Mouse (Mus musculus): ENCODE measurements around the gene Dpy19l3.

Dpy19l3 gene

DNA sequence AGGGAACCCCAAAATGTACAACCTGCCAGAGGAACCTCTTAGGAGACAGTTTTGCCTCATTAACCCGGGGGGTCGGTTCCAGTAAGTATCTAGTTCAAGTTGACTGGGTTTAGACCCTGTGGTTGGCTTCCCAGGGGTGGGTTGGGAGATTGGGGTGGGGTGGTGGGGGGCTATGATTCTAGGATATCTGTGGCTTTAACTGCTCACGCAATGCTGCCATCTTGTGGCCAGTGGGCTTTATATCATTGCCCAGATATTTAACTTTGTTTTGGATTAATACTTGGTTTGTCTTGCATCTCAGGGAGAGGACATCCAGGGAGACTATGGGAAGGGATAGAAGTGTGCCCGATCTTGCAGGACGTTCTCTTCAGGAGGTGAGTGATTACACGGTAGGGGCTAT, 118.0 kb downstream of the Dpy19l3 start:
- no peak for DNase-seq (ENCODE audit: low spot score)

Measured in left cerebral cortex, adult 11 months (tissue).